Mouse (Mus musculus): ENCODE results near the gene Plod3.

Plod3 gene

GRCm38 (mm10) chr5:136962966-136963540 lies 23.8 kb upstream of the Plod3 start:
- no peak for DNase-seq (ENCODE audit: low spot score)

GRCm38 (mm10) chr5:136965210-136965609 lies 21.6 kb upstream of the Plod3 start:
- DNase-seq (ENCODE audit: low spot score), result peak; percentile 72

GRCm38 (mm10) chr5:136965686-136966085 lies 21.1 kb upstream of the Plod3 start:
- no peak for DNase-seq (ENCODE audit: low spot score)

- no peak for DNase-seq (ENCODE audit: low spot score)
Observed at GRCm38 (mm10) chr5:136966331-136966730, 20.5 kb upstream of the Plod3 start, which contains the start of gene Cldn15. Gene Cldn15 (plus strand): TSS chr5:136966616.

GRCm38 (mm10) chr5:136966861-136967455 lies 19.9 kb upstream of the Plod3 start:
- no peak for DNase-seq (ENCODE audit: low spot score)

GRCm38 (mm10) chr5:136967592-136967991 lies 19.2 kb upstream of the Plod3 start:
- DNase-seq (ENCODE audit: low spot score), result no peak

GRCm38 (mm10) chr5:136970703-136971102 lies 16.1 kb upstream of the Plod3 start:
- peak; percentile 79 for DNase-seq (ENCODE audit: low spot score)

GRCm38 (mm10) chr5:136973670-136974069 lies 13.1 kb upstream of the Plod3 start:
- DNase-seq (ENCODE audit: low spot score), result no peak

GRCm38 (mm10) chr5:136977769-136978168 lies 9.1 kb upstream of the Plod3 start:
- DNase-seq (ENCODE audit: low spot score), result no peak

GRCm38 (mm10) chr5:136979762-136980161 lies 7.1 kb upstream of the Plod3 start:
- DNase-seq (ENCODE audit: low spot score), result no peak

- DNase-seq (ENCODE audit: low spot score), result no peak
Observed at GRCm38 (mm10) chr5:136980974-136981373, 5.8 kb upstream of the Plod3 start.

GRCm38 (mm10) chr5:136982338-136982930 lies 4.4 kb upstream of the Plod3 start:
- no peak for DNase-seq (ENCODE audit: low spot score)

- no peak for DNase-seq (ENCODE audit: low spot score)
Observed at GRCm38 (mm10) chr5:136984828-136985227, 2.0 kb upstream of the Plod3 start.

- DNase-seq (ENCODE audit: low spot score), result peak; percentile 74
Observed at GRCm38 (mm10) chr5:136987138-136987933, 517 bp downstream of the Plod3 start.

- DNase-seq (ENCODE audit: low spot score), result peak; percentile 29
Observed at GRCm38 (mm10) chr5:136987934-136988271, 1.1 kb downstream of the Plod3 start, which contains the start of gene Znhit1. Gene Znhit1 (minus strand): TSS chr5:136988021.

- no peak for DNase-seq (ENCODE audit: low spot score)
Observed at GRCm38 (mm10) chr5:136988420-136988819, 1.6 kb downstream of the Plod3 start.

- DNase-seq (ENCODE audit: low spot score), result no peak
Observed at GRCm38 (mm10) chr5:136989801-136990200, 3.0 kb downstream of the Plod3 start.

- no peak for DNase-seq (ENCODE audit: low spot score)
Observed at GRCm38 (mm10) chr5:136999449-136999848, 12.6 kb downstream of the Plod3 start.

GRCm38 (mm10) chr5:137000612-137001011 lies 13.8 kb downstream of the Plod3 start:
- peak; percentile 22 for DNase-seq (ENCODE audit: low spot score)

- DNase-seq (ENCODE audit: low spot score), result no peak
Observed at GRCm38 (mm10) chr5:137007276-137007675, 20.5 kb downstream of the Plod3 start.

- peak; percentile 42 for DNase-seq (ENCODE audit: low spot score)
Observed at GRCm38 (mm10) chr5:137009988-137010387, 23.2 kb downstream of the Plod3 start.

GRCm38 (mm10) chr5:137012401-137012950 lies 25.7 kb downstream of the Plod3 start:
- no peak for DNase-seq (ENCODE audit: low spot score)
